Mouse (Mus musculus): ENCODE measurements around the gene Dtx1. TPM values are rescaled to one million over a fixed set of nuclear protein-coding genes. Genes with fewer than 3 reads are reported as not detected.

Gene Dtx1
- polyA plus RNA-seq, 1 experiment from 2014 or later, result 53.9 TPM

DNA sequence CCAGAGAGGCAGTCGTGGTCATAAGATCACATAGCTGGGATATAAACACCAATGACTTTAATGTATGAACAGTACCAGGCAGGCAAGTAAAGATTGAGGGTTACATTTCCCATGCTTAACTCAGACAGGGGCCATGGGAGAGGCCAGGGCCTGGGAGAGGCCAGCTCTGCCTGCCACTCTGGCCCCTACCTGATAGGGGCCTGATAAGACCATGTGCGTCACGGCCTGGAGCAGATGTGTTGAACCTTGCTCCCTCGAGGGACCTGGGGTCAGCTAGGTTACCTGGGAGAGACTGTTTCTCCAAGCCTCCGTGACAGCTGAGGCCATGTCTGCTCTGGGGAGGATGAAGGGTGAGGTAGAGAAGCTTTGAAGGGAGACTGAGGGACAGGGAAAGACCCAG is 60.5 kb downstream of the Dtx1 start:
- no peaks in the 10 kb centered on the region for H3K36me3 ChIP-seq (replicated peaks; ENCODE audit: control insufficient read depth, insufficient read depth)

DNA sequence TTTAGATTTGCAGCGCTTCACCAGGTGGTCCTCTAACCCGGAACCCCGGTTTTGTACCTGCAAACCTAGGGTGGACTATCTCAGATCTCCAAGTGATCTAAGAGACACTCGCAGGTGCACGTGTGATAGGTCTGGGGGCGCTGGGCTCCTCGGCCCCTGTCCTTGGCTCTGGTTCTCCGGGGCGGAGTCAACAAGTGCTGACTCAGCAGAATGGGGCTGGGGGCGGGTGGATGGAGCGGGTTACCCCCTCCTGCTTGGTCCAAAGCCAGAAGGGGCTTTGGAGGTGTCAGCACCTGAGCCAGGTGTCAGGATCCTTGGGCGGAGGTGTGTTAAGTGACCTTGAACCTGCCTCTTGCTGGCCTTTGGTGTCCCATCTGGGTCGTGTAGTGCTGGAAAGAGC is 61.8 kb downstream of the Dtx1 start:
- Histone ChIP-seq H3K4me3 (replicated peaks; ENCODE audit: low read length) (no peak overlapping the region), H3K4me2 (replicated peaks) (no peak overlapping the region), H3K27me3 (ENCODE audit: control insufficient read depth, insufficient read depth, low read length) (peaks cover 46% of the 10 kb centered on the region), H3K9me3 (ENCODE audit: control insufficient read depth, low read length) (no peaks in the 10 kb centered on the region), H3K27ac (no peak overlapping the region), H3K4me1 (replicated peaks; ENCODE audit: control insufficient read depth, insufficient read depth, low read length) (0 out of 2 replicates have a peak, but pooled peaks cover 4% of the 10 kb centered on the region), H3K9ac (no peak overlapping the region), H3K36me3 (replicated peaks; ENCODE audit: control insufficient read depth, insufficient read depth) (no peaks in the 10 kb centered on the region)
- ATAC-seq (ENCODE audit: low FRiP score), result no peak
- WGBS, result 23% methylated on average over 13 of the region's 13 CpGs
- no peak for DNase-seq (ENCODE audit: low spot score)

More for the DNA sequence above, 60.5 kb downstream of the Dtx1 start:
- H3K4me1 ChIP-seq (replicated peaks; ENCODE audit: control insufficient read depth, insufficient read depth, low read length), result 0 out of 2 replicates have a peak, but pooled peaks cover 4% of the 10 kb centered on the region
- DNase-seq (ENCODE audit: low spot score) (no peak), ATAC-seq (ENCODE audit: low FRiP score) (no peak)
- peaks cover 46% of the 10 kb centered on the region for H3K27me3 ChIP-seq (ENCODE audit: control insufficient read depth, insufficient read depth, low read length)
- no peak overlapping the region for H3K27ac ChIP-seq
- no peaks in the 10 kb centered on the region for H3K9me3 ChIP-seq (ENCODE audit: control insufficient read depth, low read length)
- no peak overlapping the region for H3K4me2 ChIP-seq (replicated peaks)
- H3K9ac ChIP-seq, result no peak overlapping the region
- WGBS, result 86% methylated on average over 5 of the region's 5 CpGs
- H3K4me3 ChIP-seq (replicated peaks; ENCODE audit: low read length), result no peak overlapping the region

DNA sequence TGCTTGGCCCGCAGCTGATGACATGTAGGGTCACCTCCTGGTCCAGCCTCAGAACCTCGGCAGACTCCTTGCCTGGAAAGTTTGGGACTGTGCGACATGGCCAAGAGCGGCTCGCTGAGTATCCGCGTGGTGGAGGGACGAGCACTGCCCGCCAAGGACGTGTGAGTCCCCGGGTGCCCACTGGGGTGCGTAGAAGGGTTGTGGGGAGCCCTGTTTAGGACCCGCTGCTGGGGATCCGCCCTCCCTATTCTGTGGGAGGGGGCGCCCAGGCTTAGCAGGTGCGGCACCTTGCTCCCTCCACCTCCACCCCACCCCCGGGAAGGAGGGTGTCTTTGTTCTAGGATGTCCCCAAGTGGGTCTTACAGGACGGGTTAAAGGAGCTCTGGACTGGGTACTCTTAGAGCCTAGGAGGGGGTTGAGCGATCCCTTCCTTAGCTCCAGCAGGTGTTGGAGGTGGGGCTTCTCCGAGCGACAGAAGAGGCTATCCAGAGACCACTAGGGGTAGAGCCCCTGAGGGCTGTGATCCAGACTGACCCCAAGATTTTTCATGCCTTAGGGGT is 62.3 kb downstream of the Dtx1 start:
- H3K9ac ChIP-seq, result no peak overlapping the region
- no peak for DNase-seq (ENCODE audit: low spot score)
- 0 out of 2 replicates have a peak, but pooled peaks cover 4% of the 10 kb centered on the region for H3K4me1 ChIP-seq (replicated peaks; ENCODE audit: control insufficient read depth, insufficient read depth, low read length)
- H3K9me3 ChIP-seq (ENCODE audit: control insufficient read depth, low read length), result no peaks in the 10 kb centered on the region
- WGBS, result 4% methylated on average over 20 of the region's 21 CpGs
- H3K4me3 ChIP-seq (replicated peaks; ENCODE audit: low read length), result peak overlapping the region; percentile 19; the same call in 1 of the 2 replicates
- no peak for ATAC-seq (ENCODE audit: low FRiP score)
- H3K27ac ChIP-seq, result no peak overlapping the region
- H3K4me2 ChIP-seq (replicated peaks), result peak overlapping the region; percentile 35
- H3K36me3 ChIP-seq (replicated peaks; ENCODE audit: control insufficient read depth, insufficient read depth), result no peaks in the 10 kb centered on the region
- H3K27me3 ChIP-seq (ENCODE audit: control insufficient read depth, insufficient read depth, low read length), result peaks cover 46% of the 10 kb centered on the region

- no peaks in the 10 kb centered on the region for H3K9me3 ChIP-seq (ENCODE audit: control insufficient read depth, low read length)
- peak within 1 kb of the TSS; percentile 35 for H3K4me2 ChIP-seq (replicated peaks)
- H3K36me3 ChIP-seq (replicated peaks; ENCODE audit: control insufficient read depth, insufficient read depth), result no peaks in the 10 kb centered on the region
- 0 out of 2 replicates have a peak, but pooled peaks cover 4% of the 10 kb centered on the region for H3K4me1 ChIP-seq (replicated peaks; ENCODE audit: control insufficient read depth, insufficient read depth, low read length)
- no peak within 1 kb of the TSS for H3K27ac ChIP-seq
- peaks cover 49% of the 10 kb centered on the region for H3K27me3 ChIP-seq (ENCODE audit: control insufficient read depth, insufficient read depth, low read length)
- 1% methylated on average over 52 of the region's 53 CpGs for WGBS
- no peak within 1 kb of the TSS for H3K9ac ChIP-seq
- DNase-seq (ENCODE audit: low spot score) (no peak), ATAC-seq (ENCODE audit: low FRiP score) (no peak)
- H3K4me3 ChIP-seq (replicated peaks; ENCODE audit: low read length), result peak within 1 kb of the TSS; percentile 19
Measured at GRCm38 (mm10) chr5:120648569-120649373, 63.0 kb downstream of the Dtx1 start, which contains the start of gene Rasal1. Rasal1 (plus strand) TSS chr5:120648812.

DNA sequence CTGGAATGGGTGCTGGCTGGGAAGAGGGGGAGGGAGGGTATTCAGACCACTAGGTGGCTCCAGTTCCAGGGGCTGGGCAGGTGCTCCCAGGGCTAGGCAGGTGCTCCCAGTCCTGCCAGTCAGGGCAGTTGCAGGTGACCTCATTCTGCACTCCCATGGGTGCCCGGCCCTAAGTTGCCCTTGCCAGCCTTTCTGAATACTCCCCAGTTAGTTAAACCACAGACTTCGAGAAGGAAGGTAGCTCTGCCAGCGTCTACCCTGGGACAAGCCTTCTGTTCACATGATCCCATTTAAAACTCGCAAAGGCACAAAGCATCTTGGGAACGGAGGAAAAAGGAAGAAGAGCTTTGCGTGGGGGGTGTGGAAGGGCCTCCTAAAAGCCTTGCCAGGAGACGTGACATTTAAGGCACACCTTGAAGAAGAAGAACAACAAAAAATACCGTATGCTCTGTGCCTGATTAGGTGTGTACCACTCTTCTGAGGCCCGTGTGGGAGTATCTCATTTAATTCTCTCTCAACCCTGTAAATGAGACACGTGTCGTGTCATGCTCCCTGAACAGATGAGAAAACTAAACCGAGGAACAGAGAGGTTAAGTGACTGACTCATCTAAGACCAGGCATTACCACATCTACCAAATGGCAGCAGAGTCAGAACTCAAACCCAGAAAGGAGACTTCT is 63.8 kb downstream of the Dtx1 start:
- Histone ChIP-seq H3K4me3 (replicated peaks; ENCODE audit: low read length) (no peak overlapping the region), H3K4me2 (replicated peaks) (no peak overlapping the region), H3K27ac (no peak overlapping the region), H3K36me3 (replicated peaks; ENCODE audit: control insufficient read depth, insufficient read depth) (no peaks in the 10 kb centered on the region), H3K4me1 (replicated peaks; ENCODE audit: control insufficient read depth, insufficient read depth, low read length) (0 out of 2 replicates have a peak, but pooled peaks cover 4% of the 10 kb centered on the region), H3K9ac (no peak overlapping the region), H3K9me3 (ENCODE audit: control insufficient read depth, low read length) (no peaks in the 10 kb centered on the region), H3K27me3 (ENCODE audit: control insufficient read depth, insufficient read depth, low read length) (peaks cover 49% of the 10 kb centered on the region)
- ATAC-seq (ENCODE audit: low FRiP score) (no peak), DNase-seq (ENCODE audit: low spot score) (no peak)
- WGBS, result 47% methylated on average over 12 of the region's 12 CpGs

DNA sequence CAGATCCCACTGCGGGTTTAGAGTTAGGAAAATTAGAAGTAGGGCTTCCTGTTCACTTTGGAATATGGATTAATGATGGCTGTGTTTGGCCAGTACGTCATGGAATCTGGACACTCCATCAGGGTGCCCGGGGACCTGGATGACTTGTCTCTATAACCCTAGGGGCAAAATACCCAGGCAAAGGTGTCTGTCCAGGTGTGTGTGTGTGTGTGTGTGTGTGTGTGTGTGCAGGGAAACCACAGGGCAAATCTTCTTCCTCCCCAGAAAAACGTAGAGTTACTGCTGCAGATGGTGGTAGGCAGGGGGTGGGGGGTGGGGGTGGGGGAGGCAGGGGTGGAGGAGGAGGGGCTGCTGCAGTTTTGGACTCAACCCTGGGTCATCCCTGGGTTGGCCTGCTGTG is 64.4 kb downstream of the Dtx1 start:
- ATAC-seq (ENCODE audit: low FRiP score), result no peak
- 78% methylated on average over 4 of the region's 4 CpGs for WGBS
- Histone ChIP-seq H3K27ac (no peak overlapping the region), H3K9me3 (ENCODE audit: control insufficient read depth, low read length) (no peaks in the 10 kb centered on the region), H3K36me3 (replicated peaks; ENCODE audit: control insufficient read depth, insufficient read depth) (no peaks in the 10 kb centered on the region), H3K4me1 (replicated peaks; ENCODE audit: control insufficient read depth, insufficient read depth, low read length) (0 out of 2 replicates have a peak, but pooled peaks cover 4% of the 10 kb centered on the region), H3K27me3 (ENCODE audit: control insufficient read depth, insufficient read depth, low read length) (peaks cover 49% of the 10 kb centered on the region), H3K4me2 (replicated peaks) (no peak overlapping the region), H3K4me3 (replicated peaks; ENCODE audit: low read length) (no peak overlapping the region), H3K9ac (no peak overlapping the region)
- no peak for DNase-seq (ENCODE audit: low spot score)

GRCm38 (mm10) chr5:120645851-120646250 is 65.9 kb downstream of the Dtx1 start:
- ATAC-seq (ENCODE audit: low FRiP score) (no peak), DNase-seq (ENCODE audit: low spot score) (no peak)

GRCm38 (mm10) chr5:120644227-120644626 is 67.5 kb downstream of the Dtx1 start:
- ATAC-seq (ENCODE audit: low FRiP score), result no peak
- whole genome bisulfite sequencing, result 85% methylated on average over 3 of the region's 3 CpGs
- no peak for DNase-seq (ENCODE audit: low spot score)
- Histone ChIP-seq H3K36me3 (replicated peaks; ENCODE audit: control insufficient read depth, insufficient read depth) (no peaks in the 10 kb centered on the region), H3K27ac (no peak overlapping the region), H3K27me3 (ENCODE audit: control insufficient read depth, insufficient read depth, low read length) (peaks cover 28% of the 10 kb centered on the region), H3K4me1 (replicated peaks; ENCODE audit: control insufficient read depth, insufficient read depth, low read length) (0 out of 2 replicates have a peak, but pooled peaks cover 4% of the 10 kb centered on the region), H3K4me2 (replicated peaks) (no peak overlapping the region), H3K4me3 (replicated peaks; ENCODE audit: low read length) (no peak overlapping the region), H3K9ac (no peak overlapping the region), H3K9me3 (ENCODE audit: control insufficient read depth, low read length) (no peaks in the 10 kb centered on the region)

More at GRCm38 (mm10) chr5:120645851-120646250, 65.9 kb downstream of the Dtx1 start:
- Histone ChIP-seq H3K9ac (no peak overlapping the region), H3K4me2 (replicated peaks) (no peak overlapping the region), H3K4me3 (replicated peaks; ENCODE audit: low read length) (no peak overlapping the region), H3K27me3 (ENCODE audit: control insufficient read depth, insufficient read depth, low read length) (peaks cover 44% of the 10 kb centered on the region), H3K4me1 (replicated peaks; ENCODE audit: control insufficient read depth, insufficient read depth, low read length) (0 out of 2 replicates have a peak, but pooled peaks cover 4% of the 10 kb centered on the region), H3K36me3 (replicated peaks; ENCODE audit: control insufficient read depth, insufficient read depth) (no peaks in the 10 kb centered on the region), H3K9me3 (ENCODE audit: control insufficient read depth, low read length) (no peaks in the 10 kb centered on the region), H3K27ac (no peak overlapping the region)
- 58% methylated on average over 6 of the region's 6 CpGs for WGBS
